Mouse (Mus musculus) left cerebral cortex, postnatal 10 days (tissue): Measurements from ENCODE around the gene Erlin1. TPM values are rescaled to one million over a fixed set of nuclear protein-coding genes. Genes with fewer than 3 reads are reported as not detected.

ENCODE experiments used
- DNase-seq, 2 experiments: peaks; one replicate each; pipeline ENCODE4 v3.0.0; 2021 to 2022; ENCODE audit warnings: low spot score in 2 of 2, mixed read lengths in 1 of 2; ENCODE audit errors: extremely low spot score in 1 of 2
- intact Hi-C: fragments of 180-260 bp; cut with DNase I; formaldehyde crosslinking; loops from one replicate; pipeline ENCODE4 v1.15.1; 2025
- total RNA-seq, 2 experiments: library from RNA; stranded (reverse); gene quantifications; 2 replicates each; pipeline ENCODE4 v1.2.3; 2021

The Erlin1 gene
- 10 to 100 TPM; 22.8 to 26.4 TPM for total RNA-seq

GRCm38 (mm10) chr19:44069121-44069913 lies at the start of gene Erlin1:
Gene Erlin1, minus strand, starts transcription at chr19:44069785.
- intact Hi-C loops, result loop anchor here (10.0 kb wide), 1 partner anchor 335 kb away; no protein-coding TSS in a partner anchor
- peak; percentile 83 to 96 for DNase-seq

DNA sequence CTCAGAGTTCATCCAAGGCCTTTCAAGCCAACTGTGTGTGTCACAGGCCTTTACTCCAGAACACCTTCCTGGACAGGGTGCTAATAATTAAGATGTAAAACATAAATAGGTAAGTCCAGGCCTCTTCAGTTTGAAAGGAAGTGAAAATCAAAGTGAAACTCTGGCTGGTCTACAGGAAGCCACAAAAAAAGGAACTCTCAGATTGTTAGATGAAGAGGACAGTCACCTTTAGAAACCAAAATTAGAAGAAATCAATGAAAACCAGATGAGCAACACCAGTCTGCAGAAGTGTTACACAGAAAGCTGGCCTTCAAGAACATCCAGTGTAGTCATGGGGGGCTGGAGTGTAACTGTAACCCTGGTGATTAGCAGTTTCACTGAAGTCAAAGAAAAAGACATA lies 48.2 kb upstream of the Erlin1 start:
- DNase-seq, result no peak
- intact Hi-C loops, result no loop called here

- no peak for DNase-seq
- intact Hi-C loops, result no loop called here
Measured at GRCm38 (mm10) chr19:44111706-44112105, 42.1 kb upstream of the Erlin1 start.

- intact Hi-C loops, result no loop called here
- no peak for DNase-seq
Measured at GRCm38 (mm10) chr19:44110356-44110755, 40.8 kb upstream of the Erlin1 start.

DNA sequence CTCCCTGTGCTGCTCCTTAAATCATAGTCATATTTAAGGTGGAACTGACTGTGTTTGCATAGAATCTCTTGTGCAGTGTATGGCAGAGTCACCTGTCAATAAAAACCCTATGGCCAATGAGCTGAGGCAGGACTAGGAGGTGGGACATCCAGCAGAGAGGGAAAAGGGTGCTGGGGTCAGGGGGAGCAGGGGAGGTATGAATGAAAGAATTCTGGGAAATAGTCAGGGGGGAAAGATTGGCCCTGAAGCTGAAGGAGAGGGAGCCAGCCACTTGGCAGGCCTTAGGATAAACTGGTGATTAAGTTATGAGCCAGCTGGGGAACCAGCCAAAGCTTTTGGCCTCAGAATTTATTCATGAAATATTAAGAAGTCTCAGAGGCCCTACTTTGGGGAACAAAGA lies 39.4 kb upstream of the Erlin1 start:
- no peak for DNase-seq
- intact Hi-C loops, result no loop called here

- no peak for DNase-seq
- intact Hi-C loops, result no loop called here
Measured at GRCm38 (mm10) chr19:44107661-44108521, 38.3 kb upstream of the Erlin1 start.

- intact Hi-C loops, result no loop called here
- DNase-seq, result peak; percentile 92 to 97
Measured at GRCm38 (mm10) chr19:44106831-44107660, 37.5 kb upstream of the Erlin1 start, which contains the start of gene Chuk. Gene Chuk, minus strand, starts transcription at chr19:44107480.

DNA sequence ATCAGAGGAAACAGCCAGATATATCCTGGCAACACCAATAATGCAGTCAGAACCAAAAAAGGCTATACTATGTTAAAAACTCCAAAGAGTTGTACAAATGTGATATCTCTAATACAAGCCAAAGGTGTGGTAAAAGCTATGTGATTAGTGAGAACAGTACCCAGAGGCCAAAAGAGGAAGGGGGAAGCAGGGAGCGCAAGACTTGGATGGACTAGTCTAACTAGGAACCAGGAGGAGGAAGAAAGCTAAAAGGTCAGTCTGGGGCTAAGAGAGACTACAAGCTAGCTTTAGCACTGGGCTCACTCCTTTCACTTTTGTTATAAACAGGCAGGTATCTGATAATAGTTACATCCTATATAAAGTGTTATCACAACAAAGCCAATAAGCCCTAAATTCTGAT lies 34.8 kb upstream of the Erlin1 start:
- DNase-seq, result no peak
- intact Hi-C loops, result no loop called here

- intact Hi-C loops, result no loop called here
- no peak for DNase-seq
Measured at GRCm38 (mm10) chr19:44103001-44103400, 33.4 kb upstream of the Erlin1 start.

DNA sequence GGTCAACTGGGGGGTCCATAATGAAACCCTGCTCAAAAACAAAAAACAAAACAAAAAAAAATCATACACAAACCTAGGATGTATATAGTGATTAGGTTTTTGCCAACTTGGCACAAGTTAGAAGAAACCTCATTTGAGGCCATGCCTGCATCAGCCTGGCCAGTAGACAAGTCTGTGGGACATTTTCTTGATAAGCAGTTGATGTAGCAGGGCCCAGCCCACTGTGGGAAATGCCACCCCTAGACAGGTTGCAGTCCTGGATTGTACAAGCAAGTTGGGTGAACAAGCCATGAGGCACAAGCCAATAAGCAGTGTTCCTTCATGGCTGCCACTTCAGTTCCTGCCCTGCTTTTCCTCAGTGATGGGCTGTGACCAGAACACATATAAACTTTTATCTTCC lies 31.3 kb upstream of the Erlin1 start:
- intact Hi-C loops, result no loop called here
- no peak for DNase-seq

DNA sequence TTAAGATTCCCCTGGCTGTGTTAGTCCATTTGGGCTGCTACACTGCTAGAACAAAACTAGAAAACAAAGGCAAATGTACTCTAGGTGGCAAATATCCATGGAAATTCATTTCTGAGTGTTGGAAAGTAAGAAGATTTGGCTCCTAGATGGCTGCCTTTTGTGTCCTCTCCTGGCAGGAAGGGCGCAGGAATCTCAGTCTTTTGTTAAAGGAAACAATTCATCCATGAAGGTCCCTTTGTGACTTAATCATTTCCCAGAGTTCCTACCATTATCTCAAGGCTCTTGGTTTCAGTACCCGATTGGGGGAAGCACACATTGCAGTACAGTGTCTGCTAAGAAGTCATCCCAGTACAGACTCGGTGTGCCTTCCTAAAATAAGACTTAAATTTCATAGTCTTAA lies 16.7 kb upstream of the Erlin1 start:
- DNase-seq, result no peak
- intact Hi-C loops, result loop anchor here (5.0 kb wide), 1 partner anchor 36 kb away; no protein-coding TSS in a partner anchor

GRCm38 (mm10) chr19:44080920-44081319 lies 11.3 kb upstream of the Erlin1 start:
- intact Hi-C loops, result no loop called here
- no peak for DNase-seq

GRCm38 (mm10) chr19:44080023-44080422 lies 10.4 kb upstream of the Erlin1 start:
- no peak for DNase-seq
- intact Hi-C loops, result no loop called here

DNA sequence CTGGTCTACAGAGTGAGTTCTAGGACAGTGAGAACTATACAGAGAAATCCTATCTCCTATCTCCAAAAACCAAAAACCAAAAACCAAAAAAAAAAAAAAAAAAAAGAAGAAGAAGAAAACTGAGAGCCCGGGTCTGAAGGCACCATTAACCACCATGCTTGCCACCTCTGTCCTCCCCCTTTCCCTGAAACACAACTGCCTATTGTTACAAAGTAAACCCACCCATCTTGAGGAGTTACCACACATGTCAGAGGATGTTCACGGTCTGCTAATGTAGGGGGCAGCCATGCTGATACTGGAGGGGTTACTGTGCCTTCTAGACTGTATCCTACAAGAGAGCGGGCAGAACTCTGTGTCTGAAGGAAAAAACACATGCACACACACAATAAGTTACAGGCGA lies 7.4 kb upstream of the Erlin1 start:
- intact Hi-C loops, result no loop called here

GRCm38 (mm10) chr19:44076457-44076856 lies 6.9 kb upstream of the Erlin1 start:
- intact Hi-C loops, result no loop called here

More for the DNA sequence above, 7.4 kb upstream of the Erlin1 start:
- no peak for DNase-seq

GRCm38 (mm10) chr19:44074986-44075385 lies 5.4 kb upstream of the Erlin1 start:
- no peak for DNase-seq
- intact Hi-C loops, result no loop called here

More at GRCm38 (mm10) chr19:44076457-44076856, 6.9 kb upstream of the Erlin1 start:
- DNase-seq, result no peak

- intact Hi-C loops, result no loop called here
- peak in 1 of 2 experiments; percentile 22 for DNase-seq
Measured at GRCm38 (mm10) chr19:44071166-44071565, 1.6 kb upstream of the Erlin1 start.

- intact Hi-C loops, result loop anchor here (10.0 kb wide), 1 partner anchor 335 kb away; no protein-coding TSS in a partner anchor
- DNase-seq, result no peak
Measured at GRCm38 (mm10) chr19:44069914-44070232, 288 bp upstream of the Erlin1 start.

GRCm38 (mm10) chr19:44068232-44068631 lies 1.4 kb downstream of the Erlin1 start:
- intact Hi-C loops, result loop anchor here (10.0 kb wide), 1 partner anchor 333 kb away; no protein-coding TSS in a partner anchor
- no peak for DNase-seq
